Mouse (Mus musculus) cerebellum, postnatal 25 days (tissue): ENCODE measurements at regions not wholly inside any gene's neighbourhood (a gene's known extent, or its start where the extent isn't known, plus 50 kb on each side); places are given as distances from the start of the nearest gene placed in this dataset.

Experiments
- DNase-seq, 2 experiments: peaks; one replicate each; pipeline ENCODE4 v3.0.0; 2021; ENCODE audit warnings: mixed read lengths in 2 of 2

DNA sequence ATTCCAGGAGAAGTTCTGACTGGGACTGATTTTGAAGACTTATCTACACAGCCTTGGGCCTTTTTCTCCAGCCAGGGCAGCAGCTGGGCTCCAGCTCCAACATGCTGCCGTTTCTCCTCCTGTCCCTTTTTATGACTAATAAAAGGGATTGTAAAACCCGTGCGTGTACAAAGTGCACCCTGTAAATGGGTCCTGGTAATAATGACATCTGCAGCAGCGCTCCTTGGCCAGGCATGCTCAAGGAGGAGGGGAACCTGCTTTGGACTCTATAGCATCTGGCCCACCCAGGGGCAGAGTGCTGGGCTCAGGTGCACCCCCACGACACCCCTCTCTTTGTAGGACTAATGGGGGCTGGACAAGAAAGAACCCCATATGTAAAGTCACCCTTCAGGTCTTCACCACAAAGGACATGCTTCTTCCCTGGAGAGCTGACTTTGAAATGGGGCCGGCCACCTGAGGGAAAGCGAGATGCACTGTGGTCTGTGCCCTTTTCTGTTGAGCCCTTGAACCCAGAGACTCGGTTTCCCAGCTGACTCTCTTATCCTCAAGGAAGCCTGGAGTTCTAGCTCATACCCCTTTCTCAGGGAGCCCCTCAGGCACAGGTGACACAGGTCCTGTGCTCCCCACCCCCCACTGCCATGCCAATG, 61.4 kb downstream of the Mrpl23 start:
- no peak for DNase-seq

DNA sequence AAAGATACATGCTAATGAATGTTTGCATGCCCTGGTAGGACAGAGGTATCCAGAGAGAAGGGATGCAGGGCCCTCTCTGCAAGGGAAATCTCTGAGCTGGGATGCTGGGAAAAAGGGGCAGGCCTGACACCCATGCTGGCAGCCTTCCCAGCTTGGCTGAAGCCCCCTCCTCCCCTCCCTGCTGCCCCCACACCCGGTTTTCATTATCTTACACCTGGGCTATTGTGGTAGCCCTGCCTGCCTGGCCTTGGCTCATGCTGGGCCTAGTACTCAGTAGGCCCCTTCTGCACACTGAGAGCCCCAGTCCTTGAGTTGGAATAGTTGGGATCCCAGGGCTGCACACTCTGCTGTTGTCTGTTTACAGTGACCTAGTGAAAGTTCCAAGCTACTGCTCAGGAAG, 62.9 kb downstream of the Mrpl23 start:
- DNase-seq, result no peak

DNA sequence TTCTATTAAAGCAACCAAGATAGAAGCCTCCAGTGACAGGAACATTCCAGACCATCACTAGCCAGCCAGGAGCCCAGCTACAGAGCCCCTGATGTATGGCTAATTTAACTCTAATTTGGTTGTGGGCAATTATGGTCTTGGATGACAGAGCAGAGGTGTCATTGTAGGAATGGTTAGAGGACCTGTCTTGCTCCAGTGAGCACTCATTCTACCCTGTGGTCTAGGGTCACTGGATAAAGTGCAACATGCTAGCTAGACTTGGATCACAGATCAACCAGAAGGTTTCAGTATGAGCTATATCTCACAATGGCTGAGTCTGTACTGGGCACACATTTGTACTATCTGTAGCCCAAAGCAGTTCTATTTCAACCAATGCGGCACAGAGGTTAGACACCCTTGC, 63.7 kb downstream of the Mrpl23 start:
- no peak for DNase-seq

DNA sequence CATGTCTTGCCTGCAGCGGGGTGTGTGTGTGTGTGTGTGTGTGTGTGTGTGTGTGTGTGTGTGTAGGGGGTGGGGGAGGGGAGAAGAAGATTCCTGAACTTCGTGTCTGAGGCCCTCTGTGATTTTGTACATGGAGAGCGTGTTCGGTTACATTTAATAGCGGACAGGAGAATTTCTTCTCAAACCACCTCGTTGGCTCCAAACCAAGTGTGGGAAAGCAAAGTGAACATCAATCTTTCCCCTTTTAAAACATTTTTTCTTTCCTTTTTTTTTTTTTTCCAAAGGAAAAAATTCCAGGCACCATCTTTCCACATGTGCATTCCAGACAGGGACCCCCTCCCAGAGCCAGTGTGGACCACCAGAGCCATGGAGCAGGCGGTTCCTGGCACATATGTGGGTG, 65.5 kb downstream of the Mrpl23 start:
- no peak for DNase-seq

DNA sequence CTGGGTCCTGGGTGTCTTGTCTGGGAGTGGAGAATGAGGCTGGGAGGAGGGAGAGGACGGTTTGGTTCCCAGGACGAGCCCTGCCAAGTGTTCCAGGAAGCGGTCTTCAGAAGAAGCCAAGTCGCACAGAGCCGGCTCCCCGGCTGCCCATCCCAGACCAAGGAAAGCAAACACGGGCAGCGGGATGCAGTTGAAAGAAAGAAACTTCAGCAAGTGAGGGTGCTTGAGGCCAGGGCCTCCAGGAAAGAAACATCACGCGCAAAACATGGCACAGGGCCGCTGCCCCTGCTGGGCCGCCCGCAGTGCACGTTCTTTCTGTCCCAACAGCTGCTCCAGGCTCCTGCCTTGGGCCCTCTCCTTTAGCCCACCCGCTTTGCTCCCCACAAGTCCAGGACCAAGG, 66.7 kb downstream of the Igf2 start:
- peak; percentile 21 to 34 for DNase-seq

DNA sequence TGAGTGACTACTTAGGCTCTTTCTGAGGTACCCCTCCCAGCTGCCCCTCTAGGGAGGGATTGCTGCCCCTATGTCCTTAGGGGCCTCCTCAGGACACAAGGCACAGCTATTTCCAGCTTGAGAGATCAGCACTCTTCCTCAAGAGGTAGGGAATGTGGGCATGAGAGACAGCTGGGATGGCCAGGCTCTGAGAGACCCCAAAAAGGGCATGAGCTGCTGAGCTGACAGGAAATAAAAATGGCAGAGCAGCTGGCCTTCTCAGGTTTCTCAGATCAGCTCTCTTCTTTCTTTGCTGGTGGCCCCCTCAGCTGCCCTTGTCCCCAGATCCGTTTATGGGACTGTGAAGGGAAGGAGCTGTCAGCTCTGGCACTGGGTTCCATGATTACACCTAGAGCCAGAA, 66.2 kb downstream of the Igf2 start:
- DNase-seq, result no peak
